Mouse (Mus musculus): ENCODE results near the gene H2-T24.
A peak's percentile ranks its signal among the peaks of the same experiment; 100 is the strongest.

The H2-T24 gene

GRCm38 (mm10) chr17:35980363-35980754 is 40.0 kb downstream of the H2-T24 start:
- DNase-seq, result peak; percentile 74 to 80

GRCm38 (mm10) chr17:35979401-35980362 is 40.7 kb downstream of the H2-T24 start, which contains the start of the genes Gnl1 and Prr3:
Gnl1 (plus strand) TSS chr17:35979851.
Prr3 (minus strand) TSS chr17:35980236.
- DNase-seq, result peak; percentile 92 to 95

DNA sequence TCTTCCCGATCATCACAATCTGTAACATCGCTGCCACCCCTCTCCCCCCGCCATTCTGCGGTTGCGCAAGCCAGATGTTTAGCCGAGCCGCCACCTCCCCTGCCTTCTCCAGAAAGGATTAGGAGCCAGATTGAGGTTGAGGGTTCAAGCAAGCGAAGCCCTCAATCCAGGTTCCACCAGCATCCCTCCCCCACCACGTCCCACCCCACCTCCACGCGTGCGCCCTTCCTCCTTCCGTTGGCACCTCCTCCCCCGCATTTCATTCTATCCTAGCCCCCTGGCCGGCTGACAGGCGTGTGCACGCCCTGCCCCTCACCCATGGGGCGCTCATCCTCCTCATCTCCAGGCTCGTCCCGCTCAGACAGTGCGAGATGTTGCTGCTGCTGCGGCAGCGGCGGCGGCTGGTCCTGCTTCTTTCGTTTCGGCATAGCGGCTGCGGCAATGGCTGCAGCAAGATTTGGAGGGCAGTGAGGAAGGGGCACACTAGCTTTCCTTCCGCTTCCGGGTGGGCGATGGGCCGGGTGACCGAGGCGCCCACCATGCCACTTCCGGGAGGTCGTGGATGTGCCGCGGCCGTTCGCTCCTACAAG is 41.5 kb downstream of the H2-T24 start:
- DNase-seq, result peak; percentile 89 to 92

- DNase-seq, result no peak
Observed at GRCm38 (mm10) chr17:35972131-35972530, 48.2 kb downstream of the H2-T24 start.

GRCm38 (mm10) chr17:35969418-35970389 is 50.7 kb downstream of the H2-T24 start, which contains the start of gene Abcf1:
Abcf1 (minus strand) TSS chr17:35969761.
- peak; percentile 99 to 100 for DNase-seq

GRCm38 (mm10) chr17:35967621-35968020 is 52.7 kb downstream of the H2-T24 start:
- DNase-seq, result no peak

- DNase-seq, result peak; percentile 10 to 21
Observed at GRCm38 (mm10) chr17:35963279-35963678, 57.1 kb downstream of the H2-T24 start.

- DNase-seq, result no peak
Observed at GRCm38 (mm10) chr17:35958533-35959223, 61.7 kb downstream of the H2-T24 start.
